Mouse (Mus musculus): ENCODE data around the gene Ccdc102a. TPM values are rescaled to one million over a fixed set of nuclear protein-coding genes. Genes with fewer than 3 reads are reported as not detected.

Ccdc102a gene
- polyA plus RNA-seq, 1 experiment, result 5.4 TPM

DNA sequence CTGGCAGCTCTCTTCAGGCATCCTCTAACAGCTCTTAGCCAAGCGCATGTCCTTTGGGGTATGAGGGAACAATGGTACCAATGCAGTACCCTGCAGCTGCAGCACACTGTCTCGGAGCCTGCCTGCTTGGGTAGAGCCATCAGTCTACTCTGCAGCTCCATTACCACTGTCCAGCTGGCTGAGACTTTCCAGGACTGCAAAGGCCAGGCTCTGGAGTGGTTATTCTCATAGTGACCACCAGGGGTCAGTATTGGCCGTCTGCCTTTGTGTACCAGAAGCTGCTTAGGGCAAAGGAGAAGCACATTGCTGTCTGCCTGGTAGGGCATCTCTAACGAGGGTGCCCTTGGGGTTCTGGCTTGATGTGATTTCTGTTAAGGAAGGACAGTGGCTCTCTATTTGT lies 32.1 kb upstream of the Ccdc102a start:
- Histone ChIP-seq H3K4me3 (ENCODE audit: low read depth, low read length) (no peak overlapping the region), H3K9me3 (replicated peaks; ENCODE audit: control insufficient read depth, insufficient read depth, low read length, poor library complexity, severe bottlenecking) (no peaks in the 10 kb centered on the region), H3K4me1 (ENCODE audit: control insufficient read depth, insufficient read depth, low read length) (no peaks in the 10 kb centered on the region), H3K27me3 (ENCODE audit: control insufficient read depth, insufficient read depth, low read length, poor library complexity, severe bottlenecking) (no peaks in the 10 kb centered on the region), H3K36me3 (ENCODE audit: control insufficient read depth, insufficient read depth, low read length, poor library complexity, severe bottlenecking) (no peaks in the 10 kb centered on the region), H3K27ac (ENCODE audit: insufficient read depth, low read length) (no peak overlapping the region), H3K9ac (ENCODE audit: low read depth, poor library complexity, severe bottlenecking) (no peak overlapping the region)
- TF ChIP-seq POLR2A (IDR thresholded peaks at IDR 0.05; ENCODE audit: insufficient read depth, low read length), result no peak
- TF ChIP-seq CTCF (IDR thresholded peaks at IDR 0.05; ENCODE audit: low read depth, low read length), result peak; percentile 92

GRCm38 (mm10) chr8:94949010-94949409 lies 31.1 kb upstream of the Ccdc102a start:
- Histone ChIP-seq H3K36me3 (ENCODE audit: control insufficient read depth, insufficient read depth, low read length, poor library complexity, severe bottlenecking) (no peaks in the 10 kb centered on the region), H3K9ac (ENCODE audit: low read depth, poor library complexity, severe bottlenecking) (no peak overlapping the region), H3K27me3 (ENCODE audit: control insufficient read depth, insufficient read depth, low read length, poor library complexity, severe bottlenecking) (no peaks in the 10 kb centered on the region), H3K4me3 (ENCODE audit: low read depth, low read length) (no peak overlapping the region), H3K27ac (ENCODE audit: insufficient read depth, low read length) (no peak overlapping the region), H3K9me3 (replicated peaks; ENCODE audit: control insufficient read depth, insufficient read depth, low read length, poor library complexity, severe bottlenecking) (no peaks in the 10 kb centered on the region), H3K4me1 (ENCODE audit: control insufficient read depth, insufficient read depth, low read length) (no peaks in the 10 kb centered on the region)
- TF ChIP-seq POLR2A (IDR thresholded peaks at IDR 0.05; ENCODE audit: insufficient read depth, low read length) (no peak), CTCF (IDR thresholded peaks at IDR 0.05; ENCODE audit: low read depth, low read length) (peak; percentile 59)

DNA sequence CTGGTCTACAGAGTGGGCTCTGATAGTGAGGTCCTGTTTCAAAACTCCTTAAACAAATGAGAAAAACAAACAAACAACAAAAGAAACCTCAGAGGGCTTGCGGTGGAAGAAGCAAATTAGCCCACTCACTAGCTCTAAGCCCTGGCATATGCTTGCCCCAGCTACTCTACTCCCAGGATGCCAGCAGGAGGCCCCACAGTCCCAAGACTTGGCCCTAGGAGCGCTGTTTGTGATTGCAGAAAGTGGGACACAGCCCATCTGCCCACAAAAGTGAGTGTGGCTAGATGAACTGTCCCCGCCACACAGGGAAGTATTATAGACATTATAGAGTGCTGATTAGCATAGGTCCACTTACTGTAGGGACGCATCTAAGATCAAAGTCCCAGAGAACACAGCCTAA lies 30.5 kb upstream of the Ccdc102a start:
- Histone ChIP-seq H3K27me3 (ENCODE audit: control insufficient read depth, insufficient read depth, low read length, poor library complexity, severe bottlenecking) (no peaks in the 10 kb centered on the region), H3K9ac (ENCODE audit: low read depth, poor library complexity, severe bottlenecking) (no peak overlapping the region), H3K36me3 (ENCODE audit: control insufficient read depth, insufficient read depth, low read length, poor library complexity, severe bottlenecking) (no peaks in the 10 kb centered on the region), H3K27ac (ENCODE audit: insufficient read depth, low read length) (no peak overlapping the region), H3K9me3 (replicated peaks; ENCODE audit: control insufficient read depth, insufficient read depth, low read length, poor library complexity, severe bottlenecking) (no peaks in the 10 kb centered on the region), H3K4me3 (ENCODE audit: low read depth, low read length) (no peak overlapping the region), H3K4me1 (ENCODE audit: control insufficient read depth, insufficient read depth, low read length) (no peaks in the 10 kb centered on the region)
- no peak for TF ChIP-seq CTCF (IDR thresholded peaks at IDR 0.05; ENCODE audit: low read depth, low read length)
- no peak for TF ChIP-seq EP300 (IDR thresholded peaks at IDR 0.05; ENCODE audit: insufficient read depth, low read depth, low read length)
- TF ChIP-seq POLR2A (IDR thresholded peaks at IDR 0.05; ENCODE audit: insufficient read depth, low read length), result no peak

- Histone ChIP-seq H3K4me1 (ENCODE audit: control insufficient read depth, insufficient read depth, low read length) (no peaks in the 10 kb centered on the region), H3K4me3 (ENCODE audit: low read depth, low read length) (no peak overlapping the region), H3K27ac (ENCODE audit: insufficient read depth, low read length) (no peak overlapping the region), H3K27me3 (ENCODE audit: control insufficient read depth, insufficient read depth, low read length, poor library complexity, severe bottlenecking) (no peaks in the 10 kb centered on the region), H3K9me3 (replicated peaks; ENCODE audit: control insufficient read depth, insufficient read depth, low read length, poor library complexity, severe bottlenecking) (no peaks in the 10 kb centered on the region), H3K36me3 (ENCODE audit: control insufficient read depth, insufficient read depth, low read length, poor library complexity, severe bottlenecking) (no peaks in the 10 kb centered on the region), H3K9ac (ENCODE audit: low read depth, poor library complexity, severe bottlenecking) (no peak overlapping the region)
- no peak for TF ChIP-seq EP300 (IDR thresholded peaks at IDR 0.05; ENCODE audit: insufficient read depth, low read depth, low read length)
- no peak for TF ChIP-seq CTCF (IDR thresholded peaks at IDR 0.05; ENCODE audit: low read depth, low read length)
- no peak for TF ChIP-seq POLR2A (IDR thresholded peaks at IDR 0.05; ENCODE audit: insufficient read depth, low read length)
Observed at GRCm38 (mm10) chr8:94945185-94945584, 27.3 kb upstream of the Ccdc102a start.

GRCm38 (mm10) chr8:94942566-94942965 lies 24.7 kb upstream of the Ccdc102a start:
- TF ChIP-seq CTCF (IDR thresholded peaks at IDR 0.05; ENCODE audit: low read depth, low read length) (peak; percentile 97), EP300 (IDR thresholded peaks at IDR 0.05; ENCODE audit: insufficient read depth, low read depth, low read length) (no peak)
- H3K4me1 ChIP-seq (ENCODE audit: control insufficient read depth, insufficient read depth, low read length), result no peaks in the 10 kb centered on the region
- H3K27me3 ChIP-seq (ENCODE audit: control insufficient read depth, insufficient read depth, low read length, poor library complexity, severe bottlenecking), result no peaks in the 10 kb centered on the region
- H3K4me3 ChIP-seq (ENCODE audit: low read depth, low read length), result no peak overlapping the region
- no peaks in the 10 kb centered on the region for H3K9me3 ChIP-seq (replicated peaks; ENCODE audit: control insufficient read depth, insufficient read depth, low read length, poor library complexity, severe bottlenecking)
- H3K27ac ChIP-seq (ENCODE audit: insufficient read depth, low read length), result no peak overlapping the region
- no peaks in the 10 kb centered on the region for H3K36me3 ChIP-seq (ENCODE audit: control insufficient read depth, insufficient read depth, low read length, poor library complexity, severe bottlenecking)
- no peak overlapping the region for H3K9ac ChIP-seq (ENCODE audit: low read depth, poor library complexity, severe bottlenecking)

DNA sequence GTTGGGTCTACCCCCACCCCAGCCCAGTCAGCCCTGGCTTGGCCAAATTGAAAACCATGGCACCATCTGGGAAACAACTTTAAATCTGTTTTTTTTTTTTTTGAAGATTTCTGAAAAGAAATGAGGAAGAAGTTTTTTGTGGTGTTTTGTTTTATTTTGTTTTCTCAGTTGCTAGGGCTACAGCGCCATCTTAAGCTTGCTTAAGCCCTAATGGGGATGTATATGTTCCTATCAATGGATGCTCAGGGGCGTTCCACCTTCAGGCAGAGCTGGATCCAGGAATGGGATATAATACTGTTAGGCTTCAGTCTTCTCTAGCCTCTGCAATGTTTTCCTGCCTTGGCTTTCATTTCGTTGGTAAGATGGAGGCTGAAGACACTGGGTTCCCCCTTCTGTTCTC lies 17.3 kb upstream of the Ccdc102a start:
- Histone ChIP-seq H3K9me3 (replicated peaks; ENCODE audit: control insufficient read depth, insufficient read depth, low read length, poor library complexity, severe bottlenecking) (no peaks in the 10 kb centered on the region), H3K27me3 (ENCODE audit: control insufficient read depth, insufficient read depth, low read length, poor library complexity, severe bottlenecking) (no peaks in the 10 kb centered on the region), H3K9ac (ENCODE audit: low read depth, poor library complexity, severe bottlenecking) (no peak overlapping the region), H3K4me3 (ENCODE audit: low read depth, low read length) (no peak overlapping the region), H3K27ac (ENCODE audit: insufficient read depth, low read length) (no peak overlapping the region), H3K4me1 (ENCODE audit: control insufficient read depth, insufficient read depth, low read length) (no peaks in the 10 kb centered on the region), H3K36me3 (ENCODE audit: control insufficient read depth, insufficient read depth, low read length, poor library complexity, severe bottlenecking) (no peaks in the 10 kb centered on the region)
- TF ChIP-seq POLR2A (IDR thresholded peaks at IDR 0.05; ENCODE audit: insufficient read depth, low read length) (no peak), CTCF (IDR thresholded peaks at IDR 0.05; ENCODE audit: low read depth, low read length) (no peak), EP300 (IDR thresholded peaks at IDR 0.05; ENCODE audit: insufficient read depth, low read depth, low read length) (no peak)

Measured in ES-Bruce4 (cell line).